Mouse (Mus musculus): ENCODE results near the gene Mpdu1.
"Not testable (repeated sequence)": the region's sequence is repeated elsewhere in the genome, so short reads cannot be mapped to it uniquely, and the experiment has no call there.

Mpdu1 gene

GRCm38 (mm10) chr11:69662213-69662966 is at the start of gene Mpdu1:
Mpdu1 (minus strand) TSS chr11:69662642.
- peak; percentile 92 for ATAC-seq (ENCODE audit: low TSS enrichment)

DNA sequence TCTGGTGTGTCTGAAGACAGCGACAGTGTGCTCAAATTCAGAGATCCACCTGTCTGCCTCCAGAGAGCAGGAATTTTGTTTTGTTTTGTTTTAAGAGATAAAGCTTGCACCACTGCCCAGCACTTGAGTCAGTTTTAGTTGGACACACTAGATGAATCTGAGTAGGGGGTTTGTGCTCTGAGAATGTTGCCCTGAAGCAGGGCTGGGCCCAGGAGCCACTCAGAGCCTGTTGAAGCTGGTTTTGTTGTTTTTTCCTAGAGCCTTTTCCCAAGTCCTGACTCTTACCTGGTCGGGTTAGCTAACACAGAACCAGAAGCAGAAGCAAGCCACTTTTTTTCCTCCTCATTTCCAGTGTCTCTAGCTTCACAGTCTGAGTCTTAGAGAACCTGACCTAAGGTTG is 48.6 kb upstream of the Mpdu1 start:
- no peak for ATAC-seq (ENCODE audit: low TSS enrichment)

- no peak for ATAC-seq (ENCODE audit: low TSS enrichment)
Observed at GRCm38 (mm10) chr11:69710470-69710869, 48.0 kb upstream of the Mpdu1 start.

DNA sequence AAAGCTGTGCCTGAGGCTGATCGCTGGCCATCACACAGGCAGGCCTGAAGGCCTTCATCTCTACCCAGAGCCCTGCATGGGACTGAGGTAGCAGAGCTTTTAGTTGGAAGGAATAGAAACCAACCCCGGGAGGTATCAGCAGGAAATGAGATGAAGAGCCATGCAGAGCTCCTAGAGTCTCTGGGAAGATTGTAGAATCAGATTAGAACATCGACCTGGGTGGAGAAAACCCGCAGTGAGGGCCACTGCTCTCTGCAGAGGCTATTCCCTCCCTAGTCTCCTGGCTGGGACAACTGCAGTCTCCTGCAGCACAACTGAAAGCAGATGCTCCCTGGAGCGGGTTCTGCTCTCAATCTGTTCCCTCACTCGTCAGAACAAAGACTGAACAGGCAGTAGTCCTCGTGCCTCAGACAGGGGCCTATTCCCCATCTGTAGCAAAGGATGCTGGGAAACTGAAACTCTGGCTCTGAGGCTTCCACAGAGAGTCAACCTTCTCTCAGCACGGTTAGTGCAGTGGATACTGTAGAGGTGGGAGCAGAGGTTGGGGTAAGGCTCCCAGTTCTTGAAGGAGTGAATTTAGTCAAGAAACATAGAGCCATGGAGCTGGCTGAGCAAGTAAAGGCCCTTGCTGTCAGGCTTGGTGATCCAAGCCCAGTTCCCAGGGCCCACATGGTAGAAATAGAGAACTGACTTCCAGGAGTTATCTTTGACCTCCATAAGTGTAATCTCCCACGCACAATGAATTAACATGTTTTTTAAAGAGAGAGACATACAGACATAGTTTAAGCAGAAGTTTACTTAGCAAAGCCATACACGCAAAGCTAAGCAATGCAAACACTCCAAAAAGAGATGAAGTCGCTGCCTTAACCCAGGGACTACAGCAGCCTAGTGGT is 47.4 kb upstream of the Mpdu1 start:
- no peak for ATAC-seq (ENCODE audit: low TSS enrichment)

DNA sequence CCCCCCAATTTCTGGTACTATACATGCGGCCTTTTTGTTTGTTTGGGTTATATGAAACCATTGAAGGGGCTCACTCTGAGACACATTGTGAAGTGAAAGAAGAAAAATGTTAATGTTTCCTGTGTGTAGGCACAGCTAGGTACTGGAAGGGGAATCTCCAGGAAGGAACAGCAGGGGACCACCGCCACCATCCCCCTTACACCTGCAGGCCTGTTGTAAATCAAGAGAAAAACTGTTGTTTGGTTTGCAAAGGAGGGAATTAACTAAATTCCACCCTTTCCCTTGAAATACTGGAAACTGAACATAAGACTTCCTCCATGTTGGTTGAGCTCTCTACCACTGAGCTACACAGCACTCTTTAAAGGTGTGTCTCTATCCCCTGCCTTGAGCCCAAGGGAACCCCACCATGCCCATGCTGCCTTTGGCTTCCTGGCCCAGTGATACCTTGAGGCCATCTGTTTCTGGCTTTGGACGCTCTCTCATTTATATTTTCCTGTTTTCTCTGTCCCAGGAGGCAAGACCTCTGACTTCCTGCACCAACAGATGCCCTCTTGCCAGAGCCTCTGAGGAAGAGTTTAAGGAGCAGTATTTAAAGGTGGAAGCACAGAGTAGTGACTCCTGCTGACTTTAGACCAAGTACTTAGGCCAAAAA is 46.3 kb upstream of the Mpdu1 start:
- ATAC-seq (ENCODE audit: low TSS enrichment), result no peak

DNA sequence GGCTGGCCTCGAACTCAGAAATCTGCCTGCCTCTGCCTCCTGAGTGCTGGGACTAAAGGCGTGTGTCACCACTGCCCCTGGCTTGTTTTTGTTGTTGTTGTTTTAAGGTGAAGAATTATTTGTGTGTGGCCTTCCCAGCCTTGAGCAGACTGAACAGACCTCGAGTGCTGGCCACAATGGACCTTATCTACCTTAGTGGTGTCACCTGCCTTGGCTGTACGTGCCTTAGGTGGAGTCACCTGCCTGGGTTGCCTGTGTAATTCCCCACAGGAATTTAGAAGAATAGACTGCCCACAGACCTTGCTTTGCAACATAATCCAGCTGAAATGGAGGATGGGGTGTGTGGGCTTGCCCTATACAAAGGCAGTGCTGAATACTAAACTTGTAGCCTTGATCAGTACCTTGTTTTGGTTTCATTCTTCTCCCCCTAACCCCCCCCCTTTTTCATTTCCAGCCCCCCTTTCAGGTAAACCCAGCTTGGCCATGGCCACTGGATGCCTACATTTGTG is 45.5 kb upstream of the Mpdu1 start:
- ATAC-seq (ENCODE audit: low TSS enrichment), result no peak

DNA sequence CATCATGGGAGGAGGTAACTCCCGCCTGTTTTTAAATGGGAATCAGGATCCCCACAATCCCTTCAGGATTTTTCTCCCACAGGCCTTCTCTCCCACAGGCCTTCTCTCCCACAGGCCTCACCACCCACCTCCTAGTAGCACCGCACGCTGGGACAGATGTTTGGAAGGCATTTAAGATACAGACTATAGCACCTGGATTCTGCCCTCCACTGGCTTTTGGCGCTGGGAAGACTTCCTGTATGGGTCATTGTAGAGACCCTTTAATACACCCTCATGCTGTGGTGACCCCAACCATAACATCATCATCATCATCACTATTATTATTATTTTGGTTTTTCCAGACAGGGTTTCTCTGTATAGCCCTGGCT is 45.0 kb upstream of the Mpdu1 start:
- ATAC-seq (ENCODE audit: low TSS enrichment), result no peak

GRCm38 (mm10) chr11:69706775-69707479 is 44.5 kb upstream of the Mpdu1 start:
- peak; percentile 50; the same call in 1 of the 2 replicates for ATAC-seq (ENCODE audit: low TSS enrichment)

- no peak for ATAC-seq (ENCODE audit: low TSS enrichment)
Observed at GRCm38 (mm10) chr11:69704613-69705010, 42.2 kb upstream of the Mpdu1 start.

DNA sequence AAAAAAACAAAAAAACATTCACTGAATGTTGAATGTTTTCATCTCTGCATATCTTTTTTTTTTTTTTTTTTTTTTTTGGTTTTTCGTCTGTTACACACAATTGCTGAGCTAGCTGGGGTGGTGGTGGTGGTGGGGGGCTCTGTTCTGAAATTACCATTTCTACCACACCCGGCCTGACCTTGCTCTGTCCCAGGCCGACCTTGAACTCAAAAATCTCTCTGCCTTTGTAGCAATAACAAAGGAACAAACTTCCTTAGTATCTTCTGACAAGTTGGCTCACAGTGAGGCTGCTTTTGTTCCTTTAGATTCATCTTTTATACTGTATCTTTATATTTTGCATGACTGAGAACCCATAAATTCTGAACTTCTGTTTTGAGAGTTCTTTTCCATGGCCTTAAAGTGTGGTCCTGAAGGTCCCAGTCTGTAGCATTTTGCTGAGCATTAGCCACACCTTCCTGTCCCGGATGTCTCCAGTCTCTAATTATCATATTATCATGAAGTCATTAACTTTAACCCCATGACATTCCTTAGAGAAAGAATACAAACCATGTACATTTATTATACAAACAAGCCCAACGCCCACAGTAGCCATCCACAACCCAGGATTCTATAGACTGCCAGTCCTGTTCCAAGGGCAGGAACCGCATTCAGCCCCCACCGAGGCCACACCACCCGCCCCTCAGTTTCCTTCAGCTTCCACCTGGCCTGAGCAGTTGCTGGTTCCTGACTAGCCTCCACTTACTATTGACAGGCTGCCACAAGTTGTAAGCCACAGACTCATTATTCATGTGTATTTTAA is 41.6 kb upstream of the Mpdu1 start:
- no peak for ATAC-seq (ENCODE audit: low TSS enrichment)

GRCm38 (mm10) chr11:69703381-69703780 is 40.9 kb upstream of the Mpdu1 start:
- ATAC-seq (ENCODE audit: low TSS enrichment), result not testable (repeated sequence)

DNA sequence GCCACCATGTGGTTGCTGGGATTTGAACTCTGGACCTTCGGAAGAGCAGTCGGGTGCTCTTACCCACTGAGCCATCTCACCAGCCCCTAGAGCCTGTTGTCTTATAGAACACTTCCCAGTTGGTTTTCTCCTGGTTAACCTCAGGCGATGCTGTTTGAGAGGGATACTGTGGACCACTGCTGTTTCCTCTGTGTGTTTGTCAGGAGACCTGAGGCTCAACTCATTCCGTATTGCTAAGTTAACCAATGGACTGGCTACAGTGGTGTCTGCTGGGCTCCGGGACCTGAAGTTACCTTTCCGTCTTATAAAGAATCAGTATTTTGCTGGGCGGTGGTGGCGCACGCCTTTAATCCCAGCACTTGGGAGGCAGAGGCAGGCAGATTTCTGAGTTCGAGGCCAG is 40.4 kb upstream of the Mpdu1 start:
- ATAC-seq (ENCODE audit: low TSS enrichment), result not testable (repeated sequence)

- no peak for ATAC-seq (ENCODE audit: low TSS enrichment)
Observed at GRCm38 (mm10) chr11:69699595-69699994, 37.2 kb upstream of the Mpdu1 start.

DNA sequence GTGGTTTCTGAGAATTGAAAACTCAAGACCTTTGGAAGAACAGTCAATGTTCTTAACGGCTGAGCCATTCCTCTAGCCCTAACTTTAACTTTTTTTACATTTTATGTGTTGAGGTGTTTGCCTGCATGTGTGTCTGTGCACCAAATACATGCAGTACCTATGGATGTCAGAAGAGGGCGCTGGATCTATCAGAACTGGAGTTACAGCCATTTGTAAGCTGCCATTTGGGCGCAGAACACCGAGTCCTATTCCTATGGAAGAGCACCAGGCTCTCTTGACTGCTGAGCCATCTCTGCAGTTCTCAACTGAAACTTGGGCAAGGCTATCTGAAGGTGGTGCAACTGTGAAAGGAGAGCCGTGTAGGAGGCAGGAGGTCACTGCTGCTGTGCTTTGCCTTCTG is 36.1 kb upstream of the Mpdu1 start:
- ATAC-seq (ENCODE audit: low TSS enrichment), result no peak

DNA sequence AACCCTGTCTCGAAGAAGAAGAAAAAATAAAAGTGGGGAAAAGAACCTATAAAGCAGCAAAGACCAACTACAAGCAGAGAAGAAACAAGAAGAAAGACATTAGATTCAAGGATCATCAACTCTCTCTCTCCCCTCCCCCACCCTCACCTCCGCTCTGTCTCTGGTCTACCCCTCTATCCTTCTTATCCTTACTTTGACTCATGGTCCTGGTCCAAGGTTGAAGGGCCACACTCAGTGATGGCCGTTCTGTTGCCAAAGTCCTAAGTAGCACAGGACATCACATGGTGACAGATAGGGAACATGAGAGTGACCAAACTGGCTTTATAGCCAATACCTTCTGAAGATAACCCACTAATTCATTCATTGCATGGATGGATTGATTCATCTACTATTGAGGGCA is 35.0 kb upstream of the Mpdu1 start:
- ATAC-seq (ENCODE audit: low TSS enrichment), result no peak

- peak; percentile 70; the same call in 1 of the 2 replicates for ATAC-seq (ENCODE audit: low TSS enrichment)
Observed at GRCm38 (mm10) chr11:69695361-69696181, 33.1 kb upstream of the Mpdu1 start, which contains the start of the genes Tnfsf12 and Tnfsfm13. Tnfsf12 (minus strand) TSS chr11:69695849. Tnfsfm13 (minus strand) TSS chr11:69696098.

- no peak; the same call in none of the 2 replicates for ATAC-seq (ENCODE audit: low TSS enrichment)
Observed at GRCm38 (mm10) chr11:69695046-69695360, 32.6 kb upstream of the Mpdu1 start.

GRCm38 (mm10) chr11:69693421-69693965 is 31.1 kb upstream of the Mpdu1 start:
- no peak for ATAC-seq (ENCODE audit: low TSS enrichment)

DNA sequence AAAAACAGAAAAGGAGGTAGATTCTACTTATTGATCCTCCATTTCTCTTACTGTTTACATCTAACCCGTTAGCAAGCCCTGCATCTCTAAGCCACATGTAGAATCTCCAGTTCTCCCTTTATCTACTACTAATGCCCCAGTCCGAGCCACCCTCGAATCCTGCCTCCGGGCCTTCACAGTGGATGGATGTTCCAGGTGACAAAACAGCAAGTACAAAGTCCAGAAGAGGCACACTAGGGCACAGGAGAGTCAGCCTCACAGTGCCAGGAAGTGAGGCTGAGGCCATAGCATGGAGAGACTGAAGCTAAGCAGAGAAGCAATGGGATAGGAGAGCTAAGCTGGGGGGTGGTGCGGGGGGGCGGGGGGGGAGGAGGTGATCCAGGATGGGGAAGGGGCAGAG is 30.4 kb upstream of the Mpdu1 start:
- no peak for ATAC-seq (ENCODE audit: low TSS enrichment)

Data from frontal cortex, adult (tissue).